Mouse (Mus musculus): ENCODE measurements at regions not wholly inside any gene's neighbourhood (a gene's known extent, or its start where the extent isn't known, plus 50 kb on each side); places are given as distances from the start of the nearest gene placed in this dataset.
A peak's percentile ranks its signal among the peaks of the same experiment; 100 is the strongest.

DNA sequence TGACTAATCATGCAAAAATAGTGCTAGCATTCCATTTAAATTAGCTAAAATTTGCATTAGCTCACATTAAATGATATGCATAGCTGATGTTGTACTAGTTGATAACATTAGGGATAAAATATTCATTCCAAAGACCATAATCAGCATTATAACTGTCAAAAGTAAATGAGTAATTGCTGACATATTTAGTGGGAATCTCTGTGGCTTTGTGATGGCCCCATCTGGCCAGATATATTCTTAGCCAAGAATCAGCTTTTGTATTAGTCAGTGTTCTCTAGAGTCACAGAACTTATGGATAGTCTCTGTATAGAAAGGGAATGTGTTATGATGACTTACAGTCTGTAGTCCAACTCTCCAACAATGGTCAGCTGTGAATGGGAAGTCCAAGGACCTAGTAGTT, 171.2 kb downstream of the Gria2 start:
- DNase-seq = no peak

DNA sequence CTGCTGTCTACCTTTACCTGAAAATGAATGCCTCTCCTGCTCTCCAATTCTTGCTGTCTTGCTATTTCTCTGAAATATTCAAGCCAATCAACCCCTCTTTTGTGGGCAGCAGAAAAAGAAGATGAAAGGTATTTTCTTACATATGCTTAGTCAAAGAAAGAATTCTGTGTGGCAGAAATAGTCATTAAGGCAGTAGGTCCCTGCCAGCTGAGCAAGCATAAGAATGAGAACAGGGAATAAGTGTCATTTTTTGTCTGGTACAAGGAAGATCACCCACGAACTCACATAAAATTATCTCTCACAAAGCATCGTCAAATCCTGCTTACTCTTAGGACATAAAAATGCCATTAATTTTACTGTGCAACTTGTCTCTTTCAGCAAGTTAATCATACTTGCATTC, 192.2 kb downstream of the Gria2 start:
- DNase-seq = peak; percentile 7

DNA sequence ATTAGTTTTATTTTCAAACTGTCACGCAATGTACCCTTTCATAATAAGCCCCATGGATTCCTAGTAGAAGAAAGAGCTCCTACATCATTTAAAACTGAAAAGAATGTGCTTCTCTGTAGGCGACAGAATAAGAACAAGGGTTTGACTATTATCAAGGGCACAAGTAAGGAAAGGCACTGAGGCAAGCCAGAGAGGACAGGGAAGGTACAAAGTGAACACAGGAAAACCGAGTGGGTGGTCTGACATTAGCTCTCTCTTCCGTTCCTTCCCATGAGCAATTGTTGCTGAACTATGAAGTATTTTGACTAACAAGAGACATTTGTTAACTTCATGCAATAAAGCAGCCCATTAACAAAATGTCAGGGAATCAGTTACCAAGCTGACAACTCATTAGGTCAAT, 194.2 kb downstream of the Gria2 start:
- DNase-seq = peak; percentile 33

DNA sequence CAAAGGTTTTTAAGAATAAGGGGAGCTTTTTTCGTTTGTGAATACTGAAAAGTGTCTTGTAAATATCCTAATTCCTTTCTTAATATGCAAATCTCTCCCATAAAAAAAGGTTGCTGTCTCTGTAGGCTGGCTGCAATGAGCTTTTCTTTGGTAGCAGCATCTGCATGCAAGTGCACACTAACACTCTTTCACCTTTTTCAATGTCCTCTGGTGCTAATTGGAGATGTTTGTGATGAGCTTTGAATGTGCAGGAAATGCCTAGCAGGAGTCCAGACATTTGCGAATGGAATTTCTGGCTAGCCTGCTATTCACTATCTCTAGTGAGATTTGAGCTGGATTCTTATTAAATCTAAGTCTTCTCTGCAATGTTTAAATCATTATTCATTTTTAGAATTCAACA, 194.8 kb downstream of the Gria2 start:
- peak; percentile 18 for DNase-seq

DNA sequence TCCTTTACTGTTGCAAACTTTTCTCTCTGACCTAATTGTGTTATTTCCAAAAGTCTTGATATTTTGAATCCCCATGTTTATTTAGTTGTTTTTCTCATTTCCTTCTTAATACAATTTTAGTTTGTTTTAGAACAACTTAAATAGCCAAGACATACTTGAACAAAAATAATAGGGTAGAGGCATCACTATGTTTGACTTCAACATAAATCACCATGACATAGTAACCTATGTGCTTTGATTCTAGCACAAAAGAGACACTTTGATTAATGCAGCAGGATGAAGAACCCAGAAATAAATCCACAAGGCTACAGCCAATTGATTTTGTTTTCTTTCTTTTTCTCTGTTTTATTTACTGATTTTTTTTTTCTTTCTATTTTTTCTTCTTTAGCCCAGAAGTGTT, 205.1 kb downstream of the Gria2 start:
- DNase-seq = no peak

DNA sequence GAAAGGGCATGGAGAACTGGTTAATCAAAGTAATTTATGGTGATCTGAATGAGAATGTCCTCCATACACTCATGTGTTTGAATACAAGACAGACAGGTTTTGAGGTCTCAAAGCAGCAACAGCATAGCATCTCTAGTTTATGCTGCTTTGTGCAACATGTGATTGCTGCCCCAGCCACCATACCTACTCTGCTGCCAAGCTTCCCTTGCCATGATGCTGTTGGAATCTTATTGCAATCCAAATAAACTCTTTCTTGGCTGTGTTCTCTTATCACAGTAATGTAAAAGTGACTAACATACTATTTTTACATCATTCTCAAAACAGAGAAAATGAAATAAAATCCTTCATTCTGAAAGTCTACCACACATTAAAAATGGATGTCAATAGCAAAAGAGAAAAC, 235.1 kb downstream of the Gria2 start:
- DNase-seq = no peak

DNA sequence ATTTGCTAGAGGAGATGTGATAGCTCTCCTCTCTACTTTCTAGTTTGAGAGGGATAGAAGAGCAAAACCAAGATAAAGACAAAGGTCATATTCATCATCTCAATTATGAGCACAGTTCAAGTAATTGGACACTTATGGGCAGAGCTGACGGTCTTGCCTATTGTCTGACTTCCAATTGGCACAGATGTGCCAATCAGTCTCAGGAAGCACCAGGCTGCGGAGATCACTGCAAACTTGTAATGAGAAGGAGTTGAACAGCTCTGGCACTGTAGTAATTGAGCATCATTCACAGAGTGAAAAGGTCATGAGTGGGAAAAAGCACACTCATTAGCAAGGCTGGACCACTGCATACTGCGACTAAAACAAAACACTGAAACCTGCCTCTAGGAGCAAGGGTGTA, 236.4 kb downstream of the Gria2 start:
- DNase-seq = no peak

DNA sequence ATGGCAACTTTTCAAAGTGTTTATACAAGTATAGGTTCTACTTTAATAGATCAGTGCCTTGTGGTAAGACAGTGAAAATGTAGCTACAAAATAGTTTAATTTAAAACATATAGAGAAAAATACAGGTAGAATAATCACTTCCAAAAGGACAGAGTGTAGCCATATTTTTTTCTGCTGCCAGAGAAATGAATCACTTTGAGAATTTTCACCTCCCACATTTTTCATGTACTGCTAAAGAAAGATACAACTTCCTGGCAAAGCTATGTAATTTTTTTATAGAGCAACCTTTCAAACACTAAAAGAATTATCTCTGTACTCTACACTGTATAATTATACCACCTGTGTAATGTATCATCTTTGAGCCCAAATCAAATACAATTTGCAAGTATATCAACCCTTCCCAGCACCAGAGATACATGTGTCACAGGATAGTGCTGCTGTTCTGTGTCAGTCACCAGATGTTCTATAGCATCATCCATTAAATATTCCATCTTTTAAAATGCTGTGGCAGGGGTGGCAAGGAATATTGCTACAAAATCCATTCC, 256.4 kb downstream of the Gria2 start:
- DNase-seq = no peak

DNA sequence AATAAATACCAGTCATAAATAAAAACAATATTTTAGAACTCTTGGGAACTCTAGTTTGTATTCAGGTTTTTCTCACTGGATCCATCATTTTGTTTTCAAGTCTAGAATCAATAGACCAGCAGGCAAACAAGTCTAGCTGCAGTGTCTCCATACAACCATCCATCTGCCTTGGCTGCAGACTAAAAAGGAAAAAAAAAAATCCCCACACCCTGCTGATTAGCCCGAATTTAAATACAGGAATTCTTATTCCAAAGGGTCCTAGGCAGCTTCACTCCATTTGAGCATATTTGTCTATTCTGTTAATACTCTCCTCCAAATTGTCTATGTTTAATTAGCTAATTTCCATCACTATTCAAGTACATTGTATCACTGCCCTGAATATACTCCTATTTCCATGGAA, 258.9 kb downstream of the Gria2 start:
- no peak for DNase-seq

DNA sequence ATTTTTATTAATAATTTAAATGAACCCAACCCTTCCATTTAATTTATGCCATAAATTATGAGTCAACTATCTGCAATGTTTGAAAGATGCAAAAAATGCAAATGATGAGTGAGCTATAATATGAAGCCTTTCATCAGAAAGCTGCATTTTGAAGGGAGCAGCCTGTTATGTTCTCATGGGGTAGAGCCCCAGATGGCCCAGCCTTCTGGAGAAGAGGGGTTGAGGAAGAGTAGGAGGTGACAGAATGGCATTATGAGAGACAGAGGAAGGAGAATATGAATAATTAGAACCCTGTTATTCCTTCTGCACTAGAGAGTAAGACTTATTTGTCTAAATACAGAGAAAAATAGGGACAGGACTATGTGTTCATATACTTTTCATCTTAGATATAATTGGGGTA, 261.3 kb downstream of the Gria2 start:
- DNase-seq = peak; percentile 90

DNA sequence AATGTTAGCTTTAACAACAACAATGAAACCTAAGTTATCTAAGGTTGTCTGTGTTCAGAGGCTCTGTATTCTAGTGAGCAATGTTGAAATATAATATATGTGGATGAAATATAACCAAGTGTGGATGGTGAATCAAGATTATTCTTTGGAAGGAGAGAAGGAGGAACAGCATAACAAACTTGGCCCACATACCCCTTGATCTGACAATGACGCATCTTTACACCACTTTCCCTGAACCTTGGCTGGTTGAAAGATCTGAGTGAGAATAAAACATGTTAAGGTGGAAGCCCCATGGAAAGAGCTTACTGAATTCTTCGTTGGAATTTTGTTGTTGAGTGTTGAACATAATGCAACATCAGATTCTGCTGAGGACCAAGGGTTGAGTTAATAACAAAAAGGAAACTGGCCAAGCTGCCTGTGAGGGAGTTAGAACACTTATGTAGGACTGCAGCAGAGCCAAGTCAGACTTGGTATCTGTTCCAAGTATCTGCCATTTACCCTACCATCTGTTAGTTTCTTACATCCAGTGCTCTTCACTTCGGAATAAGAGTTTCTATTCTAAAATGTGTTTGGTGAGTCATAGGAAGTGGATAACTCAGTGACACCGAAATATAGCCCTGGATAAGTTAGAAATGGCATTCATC, 268.8 kb downstream of the Gria2 start:
- peak; percentile 69 for DNase-seq

DNA sequence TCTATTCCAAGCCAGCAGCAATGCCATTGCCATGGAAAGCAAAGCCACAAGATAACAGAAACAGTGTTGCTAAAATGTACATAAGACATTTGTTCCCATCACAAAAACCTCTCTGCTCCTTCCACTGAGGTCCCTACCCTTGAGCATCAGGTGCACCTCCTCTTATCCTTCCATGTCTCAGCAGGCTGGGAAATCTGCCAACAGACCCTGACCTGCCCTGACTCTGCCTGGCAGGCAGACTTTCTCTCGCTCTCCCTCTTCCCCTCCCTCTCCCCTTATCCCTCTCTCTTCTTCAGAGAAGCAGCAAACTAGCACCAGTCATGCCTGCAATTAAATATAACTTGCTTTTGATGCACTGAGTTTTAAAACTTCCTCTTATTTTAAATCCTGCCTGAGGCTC, 288.6 kb downstream of the Gria2 start:
- DNase-seq = no peak

DNA sequence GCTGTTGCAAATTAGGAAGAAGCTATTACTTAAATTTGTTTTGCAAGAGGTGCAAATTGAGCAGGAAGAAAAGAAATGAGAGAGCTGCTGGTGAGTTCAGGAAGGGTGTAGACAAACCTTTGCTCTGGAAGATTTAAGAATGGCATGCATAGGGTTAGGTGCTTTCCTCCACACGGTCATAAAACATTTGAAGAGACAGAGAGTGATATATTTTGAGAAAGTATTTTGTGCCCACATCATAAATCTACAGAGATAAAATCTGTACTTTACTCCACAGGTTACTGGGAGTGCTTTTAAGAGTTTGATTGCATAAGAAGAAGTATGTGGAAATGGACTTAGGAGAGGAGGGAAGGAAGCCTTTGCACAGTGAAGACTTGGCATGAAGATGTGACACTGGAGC, 293.4 kb downstream of the Gria2 start:
- no peak for DNase-seq

DNA sequence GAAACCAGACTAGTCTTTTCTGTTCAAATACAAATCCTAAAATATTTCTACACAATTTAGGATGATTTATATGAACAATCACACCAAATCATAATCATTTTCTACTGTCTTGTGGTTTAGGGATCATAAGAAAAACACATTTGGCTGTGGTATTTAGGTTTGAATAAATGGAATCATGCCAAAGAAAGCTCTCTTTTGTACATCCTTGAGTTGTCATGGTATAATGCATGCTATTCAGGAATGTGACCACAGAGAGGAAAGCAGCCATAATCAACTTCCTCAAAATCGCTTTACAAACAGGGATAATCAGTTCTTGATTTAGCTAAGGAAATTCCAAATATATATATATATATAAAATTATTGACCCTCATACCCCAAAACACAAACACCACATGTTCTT, 295.9 kb downstream of the Gria2 start:
- no peak for DNase-seq

DNA sequence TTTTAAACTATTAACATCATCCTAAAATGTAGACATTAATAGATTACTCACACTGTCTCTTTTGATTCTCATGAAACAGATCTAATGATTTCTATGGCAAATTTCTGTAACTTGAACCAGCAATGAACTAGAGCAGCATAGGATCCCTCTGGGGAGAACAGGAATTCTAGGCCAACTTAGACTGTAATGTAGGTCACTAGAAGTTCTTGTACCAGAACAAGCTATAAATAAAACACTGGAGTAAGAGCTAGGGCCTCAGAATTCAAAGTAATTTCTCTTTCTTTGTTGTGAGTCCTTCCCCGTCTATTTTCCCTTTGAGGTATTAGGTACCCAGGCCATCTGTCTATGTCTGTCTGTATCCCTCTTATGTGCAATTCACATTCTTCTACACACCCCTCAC, 301.5 kb downstream of the Gria2 start:
- DNase-seq = no peak

DNA sequence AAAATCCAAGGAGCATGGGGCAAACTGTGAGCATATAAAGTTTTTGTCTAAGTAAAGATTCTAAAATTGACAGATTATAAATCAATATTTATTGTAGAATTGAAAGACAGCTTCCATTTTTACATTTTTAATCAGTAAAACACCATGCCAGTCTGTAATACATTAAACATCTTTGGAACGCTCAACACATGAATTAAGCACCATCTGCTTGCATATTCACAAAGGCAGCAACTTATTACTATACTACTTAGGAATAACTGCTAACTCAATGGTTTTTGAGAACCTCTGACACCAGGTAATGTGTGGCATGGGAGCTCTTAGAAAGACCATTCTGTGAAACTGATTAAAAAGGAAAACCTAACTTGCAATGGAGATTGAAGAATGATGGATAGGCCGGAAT, 306.1 kb downstream of the Gria2 start:
- no peak for DNase-seq

DNA sequence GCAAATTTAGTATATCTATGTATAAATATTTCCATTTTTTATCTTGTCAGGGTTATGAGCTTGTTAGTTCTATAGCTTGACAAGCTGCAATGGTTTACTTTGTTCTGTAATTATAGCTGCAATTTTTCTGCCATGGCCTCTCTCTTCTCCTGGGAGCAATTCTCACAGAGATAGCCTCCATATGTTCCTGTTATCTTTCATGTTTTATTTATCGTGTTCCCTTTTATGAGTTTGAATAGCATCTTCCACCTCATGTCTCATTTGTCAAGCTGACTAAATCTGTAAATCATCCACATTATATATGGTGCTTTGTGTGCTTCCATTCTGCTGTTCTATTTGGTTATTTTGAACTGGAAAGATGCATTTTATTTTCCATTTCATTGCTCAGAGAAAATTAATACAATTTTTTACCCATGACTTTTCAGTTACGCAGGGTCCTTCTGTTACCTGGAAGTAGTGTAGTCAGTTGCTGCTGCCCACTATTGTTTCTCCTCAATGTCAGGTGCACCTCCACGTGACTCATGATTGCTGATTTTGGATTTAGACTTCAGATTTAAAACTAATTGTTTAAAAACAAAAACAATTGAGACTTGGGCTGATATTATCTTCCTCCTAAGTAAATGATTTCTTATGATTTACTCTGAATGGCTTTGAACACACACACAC, 318.3 kb downstream of the Gria2 start:
- no peak for DNase-seq

DNA sequence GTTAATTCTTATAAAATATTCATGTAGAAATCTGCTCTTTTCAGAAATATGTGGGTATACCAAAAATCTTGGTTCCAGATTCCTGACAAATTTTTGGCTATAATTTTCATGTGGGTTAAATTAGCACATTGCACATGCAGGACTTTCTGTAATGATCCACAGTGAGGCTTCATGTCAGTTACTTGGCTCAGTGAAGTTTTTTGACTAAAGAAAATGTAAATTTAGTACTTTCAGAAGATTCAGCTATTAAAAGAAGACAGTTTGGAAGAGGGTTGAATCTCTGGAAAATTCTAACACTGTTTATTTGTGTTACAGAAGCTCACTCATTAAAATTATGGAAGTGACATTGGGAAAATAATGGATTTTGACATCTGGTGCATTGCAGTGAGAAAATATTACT, 324.0 kb downstream of the Gria2 start:
- DNase-seq = no peak

DNA sequence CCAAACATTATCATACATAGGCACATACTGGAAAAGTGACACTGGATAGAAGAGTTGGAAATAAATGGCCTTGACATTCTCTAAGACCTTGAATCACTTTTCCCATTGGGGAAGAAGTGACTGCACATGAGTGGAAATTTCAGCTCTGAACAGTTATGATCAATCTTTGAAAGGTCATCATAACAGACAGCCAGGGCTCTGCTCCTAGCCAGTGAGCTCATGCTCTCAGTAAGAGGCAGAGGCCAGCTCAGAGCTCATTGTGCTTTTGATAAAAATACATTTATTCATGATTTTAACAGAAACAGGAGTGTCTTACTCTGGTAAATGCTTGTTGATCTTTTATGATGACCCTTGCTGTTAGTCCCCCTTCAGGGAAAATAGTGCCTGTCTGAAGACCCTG, 328.9 kb downstream of the Gria2 start:
- DNase-seq = no peak
